Mouse (Mus musculus): ENCODE measurements around the gene Spryd3. TPM values are rescaled to one million over a fixed set of nuclear protein-coding genes. Genes with fewer than 3 reads are reported as not detected.
A peak's percentile ranks its signal among the peaks of the same experiment; 100 is the strongest.

Spryd3 gene
- polyA plus RNA-seq, 1 experiment from 2014 or later: 29.6 TPM

DNA sequence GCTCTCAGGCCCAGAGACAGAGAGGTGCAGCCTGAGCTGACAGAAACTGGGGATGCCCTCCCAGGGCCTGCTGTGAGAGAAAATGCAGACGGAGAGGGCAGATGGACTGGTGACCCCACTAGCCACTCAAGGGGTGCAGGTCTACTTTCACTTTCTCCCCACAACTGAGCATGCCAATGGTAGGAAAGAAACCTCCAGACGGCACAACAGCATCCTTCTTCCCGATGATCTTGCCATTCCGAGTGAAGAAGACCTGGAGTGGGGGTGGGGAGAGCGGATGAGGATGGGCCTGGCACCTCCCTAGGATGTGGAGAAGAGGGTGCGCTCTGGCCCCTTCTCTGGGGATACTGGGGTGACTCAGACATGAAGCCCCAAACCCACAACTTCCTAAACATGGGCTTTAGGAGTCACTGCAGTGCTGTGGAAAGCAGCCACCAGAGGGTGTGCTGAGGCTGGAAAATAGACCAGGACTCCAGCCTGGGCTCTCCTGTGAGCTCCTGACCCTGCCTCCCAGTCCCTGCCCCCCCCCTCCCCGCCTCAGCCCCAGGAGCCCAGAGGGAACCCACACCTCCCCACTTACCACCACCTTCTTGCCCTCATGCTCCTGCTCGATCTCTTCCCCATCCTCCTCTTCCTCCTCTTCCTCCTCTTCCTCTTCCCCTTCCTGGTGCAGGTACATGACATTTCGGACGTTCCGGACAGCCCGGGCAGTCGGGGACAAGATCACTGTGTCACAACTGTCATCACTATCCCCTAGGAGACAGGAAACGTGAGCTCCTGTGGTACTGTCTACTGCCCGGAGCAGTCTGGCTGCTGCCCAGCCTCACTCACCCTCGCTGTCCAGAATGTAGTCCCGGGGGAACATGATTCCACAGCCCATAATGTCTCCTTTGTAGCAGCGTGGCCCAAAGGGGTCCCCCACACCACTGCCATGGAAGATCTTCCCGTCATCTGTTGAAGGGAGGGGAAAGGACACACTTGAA is 18.3 kb downstream of the Spryd3 start:
- Histone ChIP-seq H3K4me3 (no peak overlapping the region), H3K4me1 (no peaks in the 10 kb centered on the region), H3K9me3 (no peaks in the 10 kb centered on the region), H3K27me3 (replicated peaks) (no peaks in the 10 kb centered on the region), H3K27ac (no peak overlapping the region), H3K36me3 (peaks cover 65% of the 10 kb centered on the region), H3K9ac (no peak overlapping the region), H3K4me2 (replicated peaks) (no peak overlapping the region)
- ATAC-seq (ENCODE audit: low FRiP score, low read depth): no peak
- WGBS: 76% methylated on average over 19 of the region's 19 CpGs

DNA sequence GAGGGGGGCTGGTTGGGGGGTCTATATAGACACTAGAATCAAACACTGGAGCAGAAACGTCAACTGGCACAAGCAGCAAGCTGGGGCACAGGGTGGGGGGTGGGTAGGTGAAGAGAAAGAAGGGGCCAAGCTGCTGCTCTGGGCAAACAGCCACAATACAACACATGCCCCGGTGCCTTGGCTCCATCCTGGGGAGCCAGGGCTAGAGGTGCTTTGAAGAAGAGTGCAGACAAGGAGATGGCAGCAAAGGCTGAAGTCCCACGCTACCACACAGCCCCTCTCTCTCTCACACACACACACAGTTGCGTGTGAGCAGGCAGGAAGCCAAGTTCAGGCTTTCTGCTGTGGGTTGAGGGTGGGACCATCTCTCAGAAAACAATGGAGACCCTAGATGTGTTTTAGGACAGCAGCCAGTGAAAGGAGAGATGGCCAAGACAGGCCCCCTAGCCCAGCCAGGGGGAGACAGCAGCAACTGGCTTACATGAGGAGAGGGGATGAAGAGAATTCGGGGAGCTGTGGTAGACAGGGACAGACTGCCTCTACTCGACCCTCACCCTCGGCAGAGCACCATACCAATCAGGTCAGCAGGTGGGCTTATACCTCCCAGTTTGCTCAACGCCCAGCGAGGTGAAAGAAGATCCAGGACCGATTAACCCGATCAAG is 19.1 kb downstream of the Spryd3 start:
- no peak overlapping the region for H3K4me2 ChIP-seq (replicated peaks)
- no peaks in the 10 kb centered on the region for H3K9me3 ChIP-seq
- H3K27ac ChIP-seq: no peak overlapping the region
- 82% methylated on average over 11 of the region's 11 CpGs for WGBS
- H3K36me3 ChIP-seq: peaks cover 59% of the 10 kb centered on the region
- H3K4me3 ChIP-seq: no peak overlapping the region
- no peak overlapping the region for H3K9ac ChIP-seq
- no peaks in the 10 kb centered on the region for H3K4me1 ChIP-seq
- H3K27me3 ChIP-seq (replicated peaks): no peaks in the 10 kb centered on the region
- ATAC-seq (ENCODE audit: low FRiP score, low read depth): no peak

DNA sequence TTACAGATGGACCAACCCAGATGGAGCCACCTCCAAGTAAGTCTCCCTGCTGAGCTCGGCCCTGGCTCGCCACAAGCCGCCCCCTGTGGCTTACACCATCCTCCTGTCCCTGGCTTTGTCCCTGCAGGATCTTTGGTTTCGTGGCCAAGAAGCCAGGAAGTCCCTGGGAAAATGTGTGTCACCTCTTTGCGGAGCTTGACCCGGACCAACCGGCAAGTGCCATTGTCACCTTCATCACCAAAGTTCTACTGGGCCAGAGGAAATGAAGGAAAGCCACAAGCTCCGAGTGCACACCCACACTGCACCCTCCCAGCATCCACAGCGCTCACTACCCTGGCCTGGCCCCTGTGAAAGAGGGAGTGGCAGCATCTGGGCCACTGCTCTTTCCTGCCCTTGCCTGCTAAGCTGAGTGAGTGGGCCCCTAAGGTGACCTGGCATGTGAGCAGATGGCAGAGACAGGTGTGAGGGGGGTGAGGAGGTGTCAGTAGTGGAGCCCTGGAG is 20.3 kb downstream of the Spryd3 start:
- Histone ChIP-seq H3K4me2 (replicated peaks) (no peak overlapping the region), H3K4me1 (no peaks in the 10 kb centered on the region), H3K9ac (no peak overlapping the region), H3K4me3 (no peak overlapping the region), H3K36me3 (peaks cover 50% of the 10 kb centered on the region), H3K9me3 (no peaks in the 10 kb centered on the region), H3K27me3 (replicated peaks) (no peaks in the 10 kb centered on the region), H3K27ac (no peak overlapping the region)
- no peak for ATAC-seq (ENCODE audit: low FRiP score, low read depth)
- 81% methylated on average over 9 of the region's 9 CpGs for WGBS

DNA sequence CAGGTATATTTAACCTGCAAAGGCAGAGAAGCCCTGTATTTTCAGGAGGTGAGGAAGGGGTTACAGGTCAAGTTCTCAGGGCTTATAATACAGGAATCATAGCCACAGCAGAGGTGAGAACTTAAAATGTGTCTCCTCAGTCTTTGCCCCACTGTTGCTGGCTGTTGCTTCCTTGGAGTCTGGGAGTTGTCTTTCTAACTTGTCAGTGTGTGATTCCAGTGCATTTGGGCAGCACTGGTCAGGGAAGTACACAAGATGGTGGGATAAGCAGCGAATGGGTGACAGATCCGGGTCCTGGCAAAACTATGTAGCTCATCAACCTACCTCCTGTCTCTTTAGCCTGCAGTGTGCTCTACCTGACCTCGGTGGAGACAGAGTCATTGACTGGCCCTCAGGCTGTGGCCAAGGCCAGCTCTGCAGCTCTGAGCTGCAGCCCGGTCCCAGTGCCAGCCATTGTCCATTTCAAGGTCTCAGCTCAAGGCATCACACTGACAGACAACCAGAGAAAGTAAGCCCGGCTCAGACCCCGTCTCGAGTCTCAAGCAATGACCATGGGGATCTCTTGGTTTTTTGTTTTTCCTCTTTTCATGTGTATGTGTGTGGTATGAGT is 21.3 kb downstream of the Spryd3 start:
- Histone ChIP-seq H3K27ac (no peak overlapping the region), H3K9ac (no peak overlapping the region), H3K9me3 (no peaks in the 10 kb centered on the region), H3K4me3 (no peak overlapping the region), H3K27me3 (replicated peaks) (no peaks in the 10 kb centered on the region), H3K36me3 (peaks cover 45% of the 10 kb centered on the region), H3K4me1 (no peaks in the 10 kb centered on the region), H3K4me2 (replicated peaks) (no peak overlapping the region)
- WGBS: 87% methylated on average over 7 of the region's 7 CpGs
- no peak for ATAC-seq (ENCODE audit: low FRiP score, low read depth)

- H3K27me3 ChIP-seq (replicated peaks): no peaks in the 10 kb centered on the region
- no peaks in the 10 kb centered on the region for H3K9me3 ChIP-seq
- no peaks in the 10 kb centered on the region for H3K4me1 ChIP-seq
- H3K27ac ChIP-seq: no peak overlapping the region
- H3K9ac ChIP-seq: no peak overlapping the region
- no peak overlapping the region for H3K4me3 ChIP-seq
- 82% methylated on average over 4 of the region's 4 CpGs for WGBS
- ATAC-seq (ENCODE audit: low FRiP score, low read depth): no peak
- no peak overlapping the region for H3K4me2 ChIP-seq (replicated peaks)
- peaks cover 36% of the 10 kb centered on the region for H3K36me3 ChIP-seq
Observed at GRCm38 (mm10) chr15:102113674-102114073, 22.4 kb downstream of the Spryd3 start.

- 79% methylated on average over 8 of the region's 8 CpGs for WGBS
- ATAC-seq (ENCODE audit: low FRiP score, low read depth): no peak
- no peak overlapping the region for H3K4me3 ChIP-seq
- no peak overlapping the region for H3K27ac ChIP-seq
- H3K4me1 ChIP-seq: 0 out of 2 replicates have a peak, but pooled peaks cover under 1% of the 10 kb centered on the region
- peaks cover 1% of the 10 kb centered on the region; the same call in 1 of the 2 replicates for H3K27me3 ChIP-seq (replicated peaks)
- no peak overlapping the region for H3K4me2 ChIP-seq (replicated peaks)
- no peak overlapping the region for H3K9ac ChIP-seq
- peaks cover 27% of the 10 kb centered on the region for H3K36me3 ChIP-seq
- H3K9me3 ChIP-seq: no peaks in the 10 kb centered on the region
Observed at GRCm38 (mm10) chr15:102112827-102113226, 23.2 kb downstream of the Spryd3 start.

GRCm38 (mm10) chr15:102112181-102112580 is 23.9 kb downstream of the Spryd3 start:
- H3K36me3 ChIP-seq: peaks cover 21% of the 10 kb centered on the region
- peaks cover 7% of the 10 kb centered on the region for H3K27me3 ChIP-seq (replicated peaks)
- ATAC-seq (ENCODE audit: low FRiP score, low read depth): no peak
- no peak overlapping the region for H3K4me3 ChIP-seq
- no peak overlapping the region for H3K9ac ChIP-seq
- H3K4me2 ChIP-seq (replicated peaks): no peak overlapping the region
- WGBS: 88% methylated on average over 6 of the region's 6 CpGs
- H3K9me3 ChIP-seq: no peaks in the 10 kb centered on the region
- no peak overlapping the region for H3K27ac ChIP-seq
- H3K4me1 ChIP-seq: peaks cover 7% of the 10 kb centered on the region

DNA sequence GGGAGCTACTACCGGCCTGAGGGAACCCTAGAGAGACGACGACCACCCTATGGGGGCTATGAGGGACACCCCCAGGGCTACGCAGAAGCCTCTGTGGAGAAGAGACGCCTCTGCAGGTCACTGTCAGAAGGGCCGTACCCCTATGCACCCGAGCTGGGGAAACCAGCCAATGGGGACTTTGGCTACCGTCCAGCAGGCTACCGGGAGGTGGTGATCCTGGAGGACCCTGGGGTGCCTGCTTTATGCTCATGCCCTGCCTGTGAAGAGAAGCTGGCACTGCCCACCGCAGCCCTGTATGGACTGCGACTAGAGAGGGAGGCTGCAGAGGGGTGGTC is 24.6 kb downstream of the Spryd3 start:
- peaks cover 13% of the 10 kb centered on the region for H3K36me3 ChIP-seq
- H3K4me1 ChIP-seq: peaks cover 13% of the 10 kb centered on the region
- 84% methylated on average over 11 of the region's 11 CpGs for WGBS
- no peaks in the 10 kb centered on the region for H3K9me3 ChIP-seq
- 0 out of 2 replicates have a peak overlapping the region, but pooled peaks have one; percentile 10 for H3K9ac ChIP-seq
- no peak overlapping the region for H3K27ac ChIP-seq
- H3K27me3 ChIP-seq (replicated peaks): peaks cover 15% of the 10 kb centered on the region
- no peak for ATAC-seq (ENCODE audit: low FRiP score, low read depth)
- H3K4me3 ChIP-seq: no peak overlapping the region
- H3K4me2 ChIP-seq (replicated peaks): no peak overlapping the region

GRCm38 (mm10) chr15:102110701-102111494 is 25.1 kb downstream of the Spryd3 start:
- Histone ChIP-seq H3K36me3 (peaks cover 8% of the 10 kb centered on the region), H3K4me3 (no peak overlapping the region)
- 82% methylated on average over 29 of the region's 29 CpGs for WGBS

DNA sequence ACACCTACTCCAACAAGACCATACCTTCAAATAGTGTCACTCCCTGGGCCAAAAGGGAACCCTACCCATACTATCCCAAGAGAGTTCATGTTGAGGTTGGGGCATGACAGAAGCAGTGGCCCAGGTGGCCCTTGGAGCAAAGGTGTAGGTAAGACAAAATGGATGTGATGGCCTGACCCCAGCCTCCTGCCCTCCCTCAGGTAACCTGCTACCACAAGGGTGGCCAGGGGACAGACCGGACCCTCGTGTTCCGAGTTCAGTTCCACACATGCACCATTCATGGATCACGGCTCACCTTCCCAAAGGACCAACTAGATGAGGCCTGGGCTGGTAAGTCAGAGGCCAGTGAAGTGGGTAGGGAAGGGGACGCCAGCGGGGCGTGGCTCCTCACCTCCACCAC is 25.8 kb downstream of the Spryd3 start:
- no peak for ATAC-seq (ENCODE audit: low FRiP score, low read depth)
- Histone ChIP-seq H3K9ac (no peak overlapping the region), H3K9me3 (no peaks in the 10 kb centered on the region), H3K4me2 (replicated peaks) (no peak overlapping the region), H3K36me3 (peaks cover 2% of the 10 kb centered on the region; the same call in 1 of the 2 replicates), H3K4me1 (peaks cover 13% of the 10 kb centered on the region), H3K4me3 (no peak overlapping the region), H3K27ac (no peak overlapping the region), H3K27me3 (replicated peaks) (peaks cover 27% of the 10 kb centered on the region)
- 96% methylated on average over 7 of the region's 7 CpGs for WGBS

More at GRCm38 (mm10) chr15:102110701-102111494, 25.1 kb downstream of the Spryd3 start:
- Histone ChIP-seq H3K9ac (0 out of 2 replicates have a peak overlapping the region, but pooled peaks have one; percentile 10), H3K27me3 (replicated peaks) (peaks cover 20% of the 10 kb centered on the region), H3K9me3 (no peaks in the 10 kb centered on the region), H3K4me1 (peaks cover 13% of the 10 kb centered on the region), H3K27ac (no peak overlapping the region), H3K4me2 (replicated peaks) (no peak overlapping the region)
- no peak for ATAC-seq (ENCODE audit: low FRiP score, low read depth)

DNA sequence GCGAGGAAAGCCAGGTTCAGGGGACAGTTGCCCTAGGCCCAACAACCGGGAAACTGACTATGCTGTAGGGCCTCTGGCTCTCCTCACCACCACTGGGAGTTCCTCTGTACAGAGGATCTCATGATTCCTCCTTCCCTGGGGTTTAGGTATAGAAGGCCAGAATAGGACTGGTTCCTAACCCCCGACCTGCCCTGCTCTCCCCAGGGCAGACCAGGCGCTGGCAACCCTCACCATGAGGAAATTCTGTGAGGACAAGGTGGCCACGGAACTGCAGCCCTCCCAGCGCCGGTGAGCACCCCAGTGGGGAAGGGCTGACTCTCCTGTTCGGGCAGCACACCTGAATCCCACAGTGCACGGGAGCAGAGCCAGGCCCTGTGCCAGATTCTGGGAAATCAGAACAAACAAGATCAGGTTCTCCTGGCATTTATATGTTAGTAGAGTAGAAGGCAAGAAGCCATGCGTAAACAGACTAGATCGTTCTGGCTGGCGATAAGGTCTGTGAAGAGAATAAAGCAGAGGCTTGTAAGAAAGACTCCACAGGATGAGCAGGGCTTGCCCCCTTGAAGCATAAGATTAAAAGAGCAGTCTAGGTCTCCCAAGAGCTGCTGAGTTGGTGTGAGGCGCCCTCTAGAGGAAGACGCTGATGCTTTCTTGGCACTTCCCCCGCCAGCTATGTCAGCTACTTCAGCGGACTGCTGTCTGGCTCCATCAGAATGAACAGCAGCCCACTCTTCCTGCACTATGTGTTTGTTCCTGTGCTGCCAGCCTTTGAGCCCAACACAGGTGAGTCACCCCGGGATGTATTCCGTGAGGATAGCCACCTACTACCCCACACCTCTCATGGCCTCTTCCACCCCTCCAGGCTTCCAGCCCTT is 27.1 kb downstream of the Spryd3 start:
- Histone ChIP-seq H3K27me3 (replicated peaks) (peaks cover 31% of the 10 kb centered on the region), H3K4me1 (peaks cover 18% of the 10 kb centered on the region), H3K9me3 (no peaks in the 10 kb centered on the region), H3K27ac (no peak overlapping the region), H3K36me3 (no peaks in the 10 kb centered on the region), H3K9ac (no peak overlapping the region), H3K4me3 (no peak overlapping the region), H3K4me2 (replicated peaks) (no peak overlapping the region)
- ATAC-seq (ENCODE audit: low FRiP score, low read depth): no peak
- 51% methylated on average over 18 of the region's 18 CpGs for WGBS
